Mouse (Mus musculus) layer of hippocampus, adult 2 months (tissue): Measurements from ENCODE around the gene Gm45337. TPM values are rescaled to one million over a fixed set of nuclear protein-coding genes. Genes with fewer than 3 reads are reported as not detected.
"Not testable (repeated sequence)": the region's sequence is repeated elsewhere in the genome, so short reads cannot be mapped to it uniquely, and the experiment has no call there.

Experiments
- DNase-seq, 2 experiments: peaks; one replicate each; pipeline ENCODE4 v3.0.0; 2022; ENCODE audit warnings: low spot score in 2 of 2
- H3K27ac ChIP-seq: fragments of 200-600 bp; 2 replicates; pipeline ENCODE4 v1.8.1; 2022
- H3K4me3 ChIP-seq: fragments of 200-600 bp; 2 replicates; pipeline ENCODE4 v1.8.1; 2022; ENCODE audit warnings: mild to moderate bottlenecking
- CTCF ChIP-seq: fragments of 200-600 bp; conservative IDR thresholded peaks from 2 replicates; pipeline ENCODE4 v1.8.1; 2022; ENCODE audit warnings: antibody characterized with exemption, mild to moderate bottlenecking, moderate library complexity
- total RNA-seq, 2 experiments: library from RNA; stranded (reverse); gene quantifications; 2 replicates each; pipeline ENCODE4 v1.2.3; 2021

Gene Gm45337
- total RNA-seq, 2 experiments from 2014 or later, result not detected

DNA sequence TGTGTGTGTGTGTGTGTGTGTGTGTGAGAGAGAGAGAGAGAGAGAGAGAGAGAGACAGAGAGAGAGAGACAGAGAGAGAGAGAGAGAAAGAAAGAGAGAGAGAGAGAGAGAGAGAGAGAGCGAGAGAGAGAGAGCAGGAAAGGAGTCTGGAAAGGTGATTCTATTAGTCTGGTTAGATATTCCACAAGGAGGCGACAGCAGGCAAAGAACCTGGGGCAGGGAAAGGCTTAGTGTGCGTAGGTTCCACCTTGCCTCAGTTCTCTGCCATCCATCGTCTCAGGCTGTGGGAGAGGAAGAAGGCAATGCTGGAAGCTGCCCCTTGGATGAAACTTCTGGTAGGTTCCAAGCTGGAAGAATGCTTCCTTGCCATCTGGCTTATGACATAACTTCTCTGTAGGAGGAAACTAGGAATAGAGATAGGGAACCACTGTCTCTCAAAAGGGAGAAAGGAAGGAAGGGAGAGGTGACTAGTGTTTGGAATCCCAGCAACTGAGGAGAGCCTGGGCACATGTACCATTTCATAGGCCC, 1.1 kb upstream of the Gm45337 start:
- no peak for TF ChIP-seq CTCF
- Histone ChIP-seq H3K27ac (no peak overlapping the region), H3K4me3 (no peak overlapping the region)
- DNase-seq, result no peak

DNA sequence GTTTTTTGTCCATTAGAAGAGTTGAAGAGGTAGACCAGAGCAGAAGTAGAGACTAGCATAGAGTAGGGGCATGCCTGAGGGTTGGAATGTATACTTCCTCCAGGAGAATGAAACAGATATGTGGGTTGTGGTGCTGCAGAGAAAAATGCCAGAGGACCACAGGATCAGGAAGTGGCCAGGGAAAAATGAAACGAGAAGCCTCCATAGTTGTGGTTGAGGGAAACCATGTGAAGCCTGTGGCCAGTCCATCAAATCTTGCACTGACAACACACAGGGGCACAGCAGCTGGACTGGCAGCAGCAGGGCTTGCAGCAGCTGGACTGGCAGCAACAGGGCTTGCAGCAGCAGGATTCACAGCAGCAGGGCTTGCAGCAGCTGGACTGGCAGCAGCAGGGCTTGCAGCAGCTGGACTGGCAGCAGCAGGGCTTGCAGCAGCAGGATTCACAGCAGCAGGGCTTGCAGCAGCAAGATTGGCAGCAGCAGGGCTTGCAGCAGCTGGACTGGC, 849 bp downstream of the Gm45337 start:
- H3K4me3 ChIP-seq, H3K27ac ChIP-seq, DNase-seq: not testable (repeated sequence)

DNA sequence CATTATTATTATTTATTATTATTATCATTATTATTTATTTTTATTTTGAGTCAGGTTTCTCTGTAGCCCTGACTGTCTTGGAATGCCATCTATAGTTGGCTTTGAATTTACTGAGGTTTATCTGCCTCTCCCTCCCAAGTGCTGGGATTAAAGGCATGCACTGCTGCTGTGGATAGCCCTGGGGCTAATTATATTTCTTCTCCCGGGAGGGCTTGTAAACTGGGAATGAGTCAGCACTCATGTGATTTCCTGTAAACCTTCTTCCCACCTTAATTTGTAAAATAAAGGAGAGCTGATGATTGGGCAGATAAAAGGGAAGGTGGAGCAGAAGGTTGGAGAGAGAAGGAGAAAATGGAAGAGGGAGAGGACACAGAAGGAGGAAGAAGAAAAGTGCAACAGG, 3.7 kb downstream of the Gm45337 start:
- Histone ChIP-seq H3K27ac (no peak overlapping the region), H3K4me3 (no peak overlapping the region)
- no peak for TF ChIP-seq CTCF
- DNase-seq, result no peak

DNA sequence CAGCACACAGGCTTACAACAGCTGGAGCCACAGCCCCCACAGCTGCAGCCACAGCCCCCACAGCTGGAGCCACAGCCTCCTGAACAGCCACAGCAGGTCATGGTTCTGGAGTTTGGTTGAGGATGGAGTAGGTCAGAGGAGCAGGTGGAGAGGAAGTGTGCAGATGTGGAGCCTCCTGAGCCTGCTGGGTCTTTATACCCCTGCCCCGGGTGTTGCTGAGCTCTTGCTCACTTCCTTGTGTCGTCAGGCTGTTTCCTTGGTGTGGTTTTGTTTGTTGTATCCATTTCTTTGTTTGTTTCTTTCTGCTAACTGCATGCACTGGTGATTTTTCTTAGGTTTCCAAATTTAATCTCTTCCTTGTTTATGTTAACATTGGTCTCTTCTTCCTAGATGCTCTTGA, 8.5 kb downstream of the Gm45337 start, which contains the start of gene Gm39115:
Gene Gm39115 (minus strand): TSS at position 101 of the 400 bp plus-strand sequence.
- not testable (repeated sequence) for DNase-seq, H3K4me3 ChIP-seq, H3K27ac ChIP-seq

DNA sequence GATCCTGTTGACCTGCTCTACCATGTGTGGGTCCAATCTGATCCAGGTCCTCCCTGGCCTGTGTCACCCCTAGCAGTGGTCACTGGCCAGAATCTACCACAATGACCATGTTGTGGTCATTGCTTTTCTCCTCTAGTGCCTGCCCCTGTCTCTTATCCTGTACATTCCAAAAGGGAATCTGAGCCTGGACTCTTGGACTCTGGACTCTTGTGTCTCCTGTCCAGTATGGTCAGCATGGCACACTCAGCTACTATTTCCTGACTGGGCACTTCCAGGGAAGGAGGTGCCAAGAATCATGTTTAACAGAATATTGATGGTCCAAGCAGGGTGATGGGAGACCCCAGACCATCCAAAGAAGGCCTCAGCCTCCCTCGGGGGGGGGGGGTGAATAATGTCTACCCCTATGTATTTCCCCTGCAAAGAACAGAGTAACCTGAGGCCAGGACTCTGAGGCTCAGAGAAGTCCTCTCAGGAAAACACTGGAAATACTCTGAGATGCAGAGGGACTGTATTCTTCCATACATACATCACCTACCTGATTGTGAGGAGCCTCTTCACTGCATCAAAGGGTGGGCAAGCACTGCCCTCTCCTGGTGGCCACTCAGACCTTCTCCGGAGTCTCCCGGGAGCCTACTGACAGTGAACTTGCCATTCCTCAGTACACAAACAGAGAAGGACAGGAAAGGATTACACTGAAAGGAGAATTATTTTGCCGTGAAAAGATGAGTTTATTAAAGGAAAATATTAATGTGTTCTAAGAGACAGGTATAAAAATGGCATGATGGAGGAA, 10.0 kb downstream of the Gm45337 start:
- peak in 1 of 2 experiments; percentile 12 for DNase-seq
- no peak overlapping the region for H3K27ac ChIP-seq
- peak; percentile 71 for TF ChIP-seq CTCF
- H3K4me3 ChIP-seq, result no peak overlapping the region

DNA sequence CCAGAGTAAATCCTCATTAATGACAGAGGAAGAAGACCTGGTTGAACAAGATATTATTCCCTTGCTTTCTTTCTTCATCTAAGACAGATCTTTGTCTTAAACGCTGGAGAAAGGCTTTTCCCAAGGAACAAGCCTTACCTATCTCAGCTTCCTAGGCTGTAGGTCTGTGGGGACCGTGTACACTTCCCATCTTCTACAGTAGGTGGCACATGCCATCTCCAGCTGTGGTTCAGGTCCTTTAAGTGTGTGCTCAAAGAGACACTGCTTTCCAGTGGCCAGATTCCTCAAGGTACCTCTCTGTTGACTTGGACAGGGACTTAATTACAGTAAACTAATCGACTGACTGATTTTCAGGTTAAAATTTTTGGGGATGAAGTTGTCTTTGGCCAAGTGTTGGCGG, 15.6 kb downstream of the Gm45337 start:
- no peak for TF ChIP-seq CTCF
- no peak overlapping the region for H3K27ac ChIP-seq
- DNase-seq, result no peak
- no peak overlapping the region for H3K4me3 ChIP-seq

DNA sequence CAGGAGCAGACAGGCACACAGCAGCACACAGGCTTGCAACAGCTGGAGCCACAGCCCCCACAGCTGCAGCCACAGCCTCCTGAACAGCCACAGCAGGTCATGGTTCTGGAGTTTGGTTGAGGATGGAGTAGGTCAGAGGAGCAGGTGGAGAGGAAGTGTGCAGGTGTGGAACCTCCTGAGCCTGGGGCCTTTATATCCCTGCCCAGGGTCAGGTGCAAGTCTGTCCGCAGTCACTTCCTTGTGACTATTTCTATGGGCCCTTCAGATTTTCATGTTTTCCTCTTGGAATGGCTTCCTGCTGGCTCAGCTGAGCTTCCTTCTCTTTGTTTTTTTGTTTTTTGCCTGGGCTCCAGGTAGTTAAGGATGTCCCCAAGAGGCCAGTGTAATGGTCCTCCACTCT, 23.8 kb downstream of the Gm45337 start, which contains the start of gene Gm45618:
Gene Gm45618 (minus strand): TSS at position 101 of the 400 bp plus-strand sequence.
- H3K4me3 ChIP-seq, DNase-seq, H3K27ac ChIP-seq: not testable (repeated sequence)

DNA sequence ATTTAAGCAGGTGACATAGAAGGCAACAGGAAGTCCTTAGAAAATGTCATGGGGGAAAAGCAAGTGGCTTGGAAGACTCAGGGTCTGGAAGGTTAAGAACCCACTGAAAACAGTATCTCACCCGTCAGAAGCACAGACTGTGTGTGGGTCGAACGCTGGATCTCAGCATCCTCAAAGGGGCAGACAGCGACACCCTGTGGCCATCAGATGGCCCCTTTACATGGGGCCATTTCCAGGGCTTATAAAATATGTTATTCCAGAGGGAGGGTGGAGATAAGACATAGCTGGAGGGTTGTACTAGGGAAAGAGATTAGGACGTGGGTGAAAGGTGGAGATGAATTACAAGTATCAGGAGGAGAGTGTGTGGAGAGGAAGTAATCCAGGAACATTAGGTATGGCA, 24.8 kb downstream of the Gm45337 start:
- peak in 1 of 2 experiments; percentile 42 for DNase-seq
- no peak overlapping the region for H3K4me3 ChIP-seq
- peak; percentile 78 for TF ChIP-seq CTCF
- H3K27ac ChIP-seq, result no peak overlapping the region

DNA sequence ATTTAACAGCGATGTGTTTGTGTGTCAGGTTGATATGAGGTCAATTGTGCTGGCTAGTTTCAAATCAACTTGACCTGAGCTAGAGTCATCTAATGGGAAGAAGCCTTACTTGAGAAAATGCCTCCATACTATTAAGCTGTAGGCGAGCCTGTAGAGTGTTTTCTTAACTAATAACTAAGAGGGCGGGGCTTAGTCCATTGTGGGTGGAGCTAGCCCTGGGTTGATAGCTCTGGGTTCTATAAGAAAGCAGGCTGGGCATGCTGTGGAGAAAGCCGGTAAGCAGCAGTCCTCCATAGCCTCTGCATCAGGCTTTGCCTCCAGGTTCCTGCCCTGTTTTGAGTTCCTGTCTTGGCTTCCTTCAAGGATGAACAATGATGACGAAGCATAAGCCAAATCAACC, 39.7 kb downstream of the Gm45337 start:
- H3K4me3 ChIP-seq, result no peak overlapping the region
- no peak overlapping the region for H3K27ac ChIP-seq
- TF ChIP-seq CTCF, result no peak
- DNase-seq, result no peak

DNA sequence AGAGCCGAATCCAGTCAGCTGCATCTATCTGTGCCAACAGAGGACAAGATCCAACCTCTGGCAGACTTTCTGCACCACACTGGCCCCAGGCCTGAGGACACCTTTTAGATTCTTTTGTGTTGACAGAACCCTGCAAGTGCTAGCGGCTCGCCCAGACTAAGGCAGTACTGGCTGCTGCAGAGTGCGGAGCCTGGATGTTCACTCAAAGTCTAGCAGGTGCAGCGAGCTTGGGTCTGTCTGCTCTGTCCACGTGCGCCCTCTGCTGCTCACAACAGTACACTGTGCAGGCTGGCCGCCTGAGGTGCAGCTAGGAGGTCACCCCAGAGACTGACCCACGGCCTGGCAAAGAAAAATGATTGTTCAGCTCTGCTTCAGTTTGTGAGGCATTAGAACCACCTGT, 46.6 kb downstream of the Gm45337 start:
- peak; percentile 68 to 80 for DNase-seq
- peak; percentile 98 for TF ChIP-seq CTCF
- no peak overlapping the region for H3K4me3 ChIP-seq

DNA sequence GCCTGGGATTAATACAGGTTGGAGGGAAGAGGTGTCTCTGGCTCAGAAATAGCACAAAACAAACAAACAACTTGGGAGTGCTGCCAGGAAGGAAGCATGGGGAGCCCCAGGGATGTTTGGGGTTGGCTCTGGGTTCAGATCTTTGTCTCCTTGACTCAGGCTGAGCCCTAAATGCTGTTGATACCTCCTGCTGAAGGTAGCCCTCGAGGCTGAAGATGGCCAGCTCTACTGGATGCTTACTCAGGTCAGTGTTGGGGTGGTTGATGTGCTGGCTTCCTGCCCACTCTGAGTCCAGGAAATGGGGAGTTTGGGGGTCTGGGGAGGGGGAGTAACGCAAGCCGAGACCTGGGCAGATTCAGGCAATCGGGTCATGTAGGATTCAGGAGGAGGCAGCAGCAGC, 47.7 kb downstream of the Gm45337 start:
- no peak for TF ChIP-seq CTCF
- Histone ChIP-seq H3K4me3 (no peak overlapping the region), H3K27ac (no peak overlapping the region)
- no peak for DNase-seq

More for the DNA sequence above, 46.6 kb downstream of the Gm45337 start:
- H3K27ac ChIP-seq, result no peak overlapping the region

DNA sequence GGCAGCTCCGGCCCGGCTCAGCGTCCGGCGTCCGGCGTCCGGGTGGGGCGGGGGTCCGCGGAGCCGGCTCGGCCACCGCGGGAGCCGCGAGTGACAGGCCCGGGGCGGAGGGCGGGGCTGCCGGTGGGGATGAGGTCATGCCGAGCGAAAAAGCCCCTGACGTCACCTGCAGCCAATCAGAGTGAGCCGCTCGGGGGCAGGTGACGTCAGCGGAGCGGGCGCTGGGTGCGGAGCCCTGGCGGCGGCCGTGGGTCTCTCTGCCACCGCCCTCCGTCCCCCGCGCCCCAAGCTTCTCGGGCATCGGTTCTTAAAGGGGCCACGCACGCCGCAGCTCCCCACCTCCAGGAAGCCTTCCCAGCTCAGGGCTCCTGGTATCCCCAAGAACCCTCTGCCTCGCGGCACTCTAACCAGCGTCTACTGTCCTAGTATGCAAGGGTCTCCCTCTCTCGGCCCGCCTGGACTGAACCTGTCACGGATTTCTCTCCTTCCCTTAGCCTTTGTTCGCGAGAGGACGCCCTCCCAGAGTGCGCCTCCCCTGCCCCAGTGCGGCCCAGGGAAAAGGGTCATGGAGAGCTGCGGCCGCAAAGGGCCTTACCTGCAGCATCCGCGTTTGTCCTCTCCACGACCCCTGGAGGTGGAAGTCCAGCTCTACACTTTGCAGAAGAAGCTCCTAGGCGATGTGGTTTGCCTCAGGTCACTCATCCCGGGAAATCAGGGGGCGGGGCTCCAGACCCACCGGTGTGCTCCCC, 49.0 kb downstream of the Gm45337 start, which contains the start of gene Dusp8:
Gene Dusp8 (minus strand): TSS at position 661 of the 749 bp plus-strand sequence.
- Histone ChIP-seq H3K4me3 (peak within 1 kb of the TSS; percentile 93), H3K27ac (peak within 1 kb of the TSS; percentile 99)
- peak; percentile 92 to 95 for DNase-seq
- TF ChIP-seq CTCF, result peak; percentile 62
